Mouse (Mus musculus): ENCODE measurements around the gene Calml4.
A peak's percentile ranks its signal among the peaks of the same experiment; 100 is the strongest.
"Not testable (repeated sequence)": the region's sequence is repeated elsewhere in the genome, so short reads cannot be mapped to it uniquely, and the experiment has no call there.

Gene Calml4

DNA sequence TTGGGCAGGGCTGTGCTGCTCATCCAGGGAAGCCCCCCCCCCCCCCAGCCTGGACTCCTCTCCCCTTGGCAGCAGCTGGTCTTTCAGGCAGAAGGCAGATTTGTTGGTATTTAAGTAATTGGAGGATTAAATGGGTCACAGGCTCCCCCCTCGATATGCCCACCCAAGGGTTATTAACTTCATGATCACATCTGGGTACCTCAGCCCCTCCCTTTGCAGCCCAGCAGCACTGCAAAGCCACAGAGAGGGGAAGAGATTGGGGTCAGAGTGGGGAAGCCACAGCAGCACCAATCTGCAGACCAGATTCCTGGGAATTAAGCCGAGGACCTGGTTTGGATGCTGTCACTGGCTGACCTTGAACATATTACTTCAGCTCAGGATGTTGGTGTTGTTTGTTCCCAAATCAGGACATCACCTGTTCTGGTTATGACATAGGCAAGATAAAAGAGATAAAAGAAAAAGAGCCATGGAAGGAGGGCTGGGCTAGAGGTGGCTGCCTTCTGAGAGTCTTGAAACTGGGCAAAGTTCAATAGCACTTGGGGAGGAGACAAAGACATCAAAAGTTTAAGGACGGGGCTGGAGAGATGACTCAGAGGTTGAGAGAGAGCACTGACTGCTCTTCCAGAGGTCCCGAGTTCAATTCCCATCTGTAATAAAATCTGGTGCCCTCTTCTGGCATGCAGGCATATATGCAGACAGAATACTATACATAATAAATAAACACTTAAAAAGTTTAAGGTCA is 22.0 kb upstream of the Calml4 start:
- peak; percentile 80 for DNase-seq (ENCODE audit: low spot score)

DNA sequence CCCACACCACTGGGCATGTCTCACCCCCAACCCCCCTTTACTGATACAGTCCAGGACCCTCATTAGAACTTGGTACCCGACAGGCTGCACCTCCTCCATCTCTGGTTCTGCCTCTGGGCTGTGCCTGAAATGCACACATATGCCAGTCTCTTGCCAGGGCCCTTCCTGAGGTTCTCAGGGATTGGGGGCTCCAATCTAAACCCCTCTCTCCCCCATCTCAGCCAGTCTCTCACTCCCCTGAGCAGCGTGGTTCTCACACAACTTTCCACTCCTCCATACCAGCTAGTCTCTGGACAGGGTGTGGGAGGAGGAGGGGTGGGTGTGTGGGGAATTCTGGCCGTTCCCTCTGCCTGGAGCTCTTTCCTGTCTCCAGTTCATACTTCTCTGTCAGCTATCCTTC is 20.3 kb upstream of the Calml4 start:
- no peak for DNase-seq (ENCODE audit: low spot score)

DNA sequence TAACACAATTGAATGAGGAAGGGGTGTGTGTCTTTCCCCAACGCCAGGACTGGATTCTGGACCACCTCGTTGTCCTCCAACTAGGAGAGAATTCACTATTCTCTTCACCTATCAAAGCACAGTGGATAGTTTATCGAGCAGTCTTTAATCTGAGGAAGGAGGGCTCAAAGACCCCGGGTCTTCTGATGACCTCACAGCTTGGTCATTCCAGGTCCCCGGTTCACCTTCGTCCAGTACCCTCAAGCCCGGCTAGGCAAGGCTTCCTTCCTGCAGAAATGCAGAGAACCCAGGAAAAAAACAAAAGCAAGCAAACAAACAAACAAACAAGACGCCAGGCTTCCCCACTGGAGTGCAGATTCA is 19.8 kb upstream of the Calml4 start:
- DNase-seq (ENCODE audit: low spot score): no peak

DNA sequence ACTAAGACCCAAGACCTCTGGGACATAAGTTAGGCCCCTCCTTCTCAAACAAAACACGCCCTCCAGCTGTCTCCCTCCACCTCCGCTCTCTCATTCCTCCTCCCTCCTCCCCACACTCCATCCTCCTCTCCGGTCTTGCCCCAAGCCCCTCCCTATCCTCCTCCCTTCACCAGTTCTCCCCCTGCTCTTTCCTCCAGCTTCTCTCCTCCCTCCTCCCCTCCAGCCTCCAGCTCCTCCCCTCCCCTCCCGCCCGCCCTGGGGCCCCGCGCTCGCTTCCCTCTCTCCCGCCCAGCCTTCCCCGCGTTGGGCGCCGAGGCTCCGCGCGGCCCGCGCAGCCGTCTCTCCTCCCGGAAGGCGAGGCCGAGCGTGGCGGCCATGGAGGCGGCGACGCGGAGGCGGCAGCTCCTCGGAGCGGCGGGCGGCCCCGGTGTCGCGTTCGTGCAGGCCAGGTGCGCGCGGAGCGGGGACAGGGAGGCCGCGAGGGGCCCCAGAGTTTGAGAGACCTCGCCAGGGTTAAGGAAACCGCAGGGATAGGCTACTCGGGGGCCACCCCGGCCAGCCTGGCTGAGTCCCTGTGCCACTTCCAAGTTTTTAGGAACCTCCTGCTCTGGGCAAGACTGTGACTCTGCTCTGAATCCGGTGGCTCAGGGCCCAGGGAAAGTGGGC is 19.2 kb upstream of the Calml4 start, which contains the start of gene Cln6:
Gene Cln6, plus strand, starts transcription at position 280 of the 666 bp plus-strand sequence.
- peak; percentile 97 for DNase-seq (ENCODE audit: low spot score)

DNA sequence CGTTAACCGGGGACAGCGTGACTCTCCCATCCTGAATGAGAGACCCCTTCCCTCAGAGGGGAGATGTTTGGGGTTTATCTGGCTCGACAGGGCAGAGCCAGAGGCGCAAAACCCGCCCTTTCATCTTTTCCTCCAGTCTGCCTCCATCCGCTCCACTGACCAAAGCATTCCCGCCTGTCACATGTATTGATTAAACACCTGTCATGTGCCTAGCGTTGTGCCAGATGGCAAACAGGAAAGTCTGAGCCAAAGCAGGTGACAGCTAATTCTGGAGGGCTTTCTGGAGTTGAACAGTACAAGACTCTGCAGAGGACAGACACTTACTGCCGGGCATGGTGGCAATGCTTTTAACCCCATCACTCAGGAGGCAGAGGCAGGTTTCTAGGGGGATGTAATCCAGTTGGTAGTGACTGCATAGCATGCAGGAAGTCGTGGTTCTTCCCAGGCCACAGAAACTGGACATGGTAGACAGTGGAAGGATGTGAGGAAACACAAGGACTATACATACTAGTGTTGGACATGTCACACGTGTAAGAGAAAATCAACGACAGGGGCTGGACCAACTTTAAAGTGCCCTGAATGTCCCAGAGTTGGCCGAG is 18.6 kb upstream of the Calml4 start:
- DNase-seq (ENCODE audit: low spot score): peak; percentile 77

DNA sequence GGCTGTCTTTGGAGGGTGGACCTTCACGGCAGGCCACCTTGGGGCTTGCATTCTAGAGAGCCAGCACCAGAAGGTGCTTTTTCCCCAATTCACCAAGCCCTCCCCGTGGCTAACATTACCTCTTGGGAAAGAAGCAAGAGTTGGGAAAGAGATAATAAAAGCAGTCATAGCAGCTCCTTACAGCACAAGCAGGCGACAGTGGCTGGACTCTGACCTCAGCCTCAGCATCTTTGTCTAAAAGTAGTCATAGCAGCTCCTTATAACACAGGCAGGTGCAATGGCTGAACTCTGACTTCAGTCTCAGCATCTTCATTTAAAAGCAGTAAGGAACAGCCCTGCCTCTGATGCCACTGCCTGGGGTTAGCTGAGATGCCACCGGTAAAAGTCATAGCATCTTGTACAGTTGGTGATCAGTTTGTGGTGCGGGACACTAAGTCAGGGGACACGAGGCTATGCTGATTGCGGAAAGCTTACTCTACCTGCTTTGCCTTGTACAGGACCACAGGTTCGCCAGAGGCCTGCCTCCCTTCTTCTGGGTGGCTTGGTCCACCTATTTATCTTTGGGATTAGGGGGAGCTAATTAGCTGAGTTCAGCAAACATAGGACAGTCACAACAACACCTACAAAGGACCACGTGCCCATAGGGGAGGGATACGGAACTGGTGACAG is 14.4 kb upstream of the Calml4 start:
- peak; percentile 54 for DNase-seq (ENCODE audit: low spot score)

DNA sequence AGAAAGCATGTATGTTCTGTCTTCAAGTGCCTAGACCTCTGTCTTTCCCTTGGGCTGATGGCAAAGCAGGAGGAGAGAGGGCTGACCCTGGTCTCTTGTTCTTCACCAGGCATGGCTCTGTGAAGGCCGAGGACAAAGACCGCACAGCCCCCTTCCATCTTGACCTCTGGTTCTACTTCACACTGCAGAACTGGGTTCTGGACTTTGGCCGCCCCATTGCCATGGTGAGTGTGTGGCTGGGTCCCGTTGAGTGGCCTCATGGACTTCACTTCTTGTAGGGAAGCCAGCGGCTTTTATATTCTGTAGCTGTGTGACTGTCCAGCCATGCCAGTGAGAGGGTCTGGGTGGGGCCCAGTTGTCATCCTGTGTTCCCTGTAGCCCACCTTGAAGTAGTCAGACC is 13.4 kb upstream of the Calml4 start:
- no peak for DNase-seq (ENCODE audit: low spot score)

DNA sequence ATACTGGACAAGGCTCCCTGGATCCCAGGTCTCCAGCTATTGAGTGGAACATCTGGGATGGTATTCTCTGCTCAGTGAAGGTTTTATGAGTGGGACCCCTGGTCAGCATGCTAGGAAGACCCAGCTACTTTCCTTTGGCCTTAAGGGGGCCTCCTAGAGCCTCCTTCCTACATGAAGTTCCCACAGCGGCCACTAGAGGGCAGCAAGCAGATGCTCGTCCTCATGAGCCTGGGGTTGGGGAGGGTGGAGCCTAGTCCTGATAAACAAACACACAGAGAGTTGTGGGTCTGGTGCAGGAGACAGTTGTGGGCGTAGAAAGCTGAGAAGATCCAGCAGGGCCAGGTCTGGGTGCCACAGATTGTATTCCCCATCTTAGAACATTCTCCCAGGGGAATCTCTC is 10.2 kb upstream of the Calml4 start:
- DNase-seq (ENCODE audit: low spot score): peak; percentile 79

DNA sequence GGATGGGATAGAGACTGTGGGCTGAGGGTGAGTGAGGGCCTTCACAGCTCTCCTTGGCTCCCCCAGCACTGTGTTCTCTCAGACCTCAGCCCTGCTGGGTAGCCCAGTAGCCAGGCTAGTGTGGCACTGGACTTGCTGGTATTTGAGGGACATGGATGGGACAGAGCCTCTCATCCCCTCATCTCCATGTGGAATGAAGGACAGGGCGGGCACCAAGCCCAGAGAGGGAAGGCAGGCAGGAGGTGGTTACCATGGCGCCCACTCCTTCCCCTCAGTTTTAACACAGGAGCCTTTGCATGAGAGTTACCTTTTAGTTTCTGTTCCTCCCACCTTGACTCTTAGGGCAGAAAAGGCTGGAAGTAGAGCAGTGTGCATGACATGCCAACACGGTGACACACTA is 9.2 kb upstream of the Calml4 start:
- DNase-seq (ENCODE audit: low spot score): no peak

DNA sequence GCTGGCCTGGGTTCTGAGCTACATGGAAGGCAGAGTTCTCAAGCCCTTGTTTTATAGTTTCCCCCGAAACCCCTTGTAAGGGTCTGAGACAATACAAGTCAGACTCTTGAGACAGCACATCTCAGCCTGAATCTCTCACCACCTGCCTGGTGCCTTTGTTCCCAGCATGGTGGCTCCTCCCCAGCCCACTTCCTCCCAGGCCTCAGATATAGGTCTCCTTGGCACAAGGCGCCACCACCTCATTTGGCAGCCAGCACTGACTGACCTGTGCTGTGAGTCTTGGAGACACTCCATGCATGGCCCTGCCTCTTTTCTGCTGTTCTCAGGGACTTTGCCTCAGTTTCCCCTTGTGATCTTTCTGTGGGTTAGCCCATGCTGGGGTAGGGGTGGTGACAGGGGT is 6.3 kb upstream of the Calml4 start:
- DNase-seq (ENCODE audit: low spot score): no peak

DNA sequence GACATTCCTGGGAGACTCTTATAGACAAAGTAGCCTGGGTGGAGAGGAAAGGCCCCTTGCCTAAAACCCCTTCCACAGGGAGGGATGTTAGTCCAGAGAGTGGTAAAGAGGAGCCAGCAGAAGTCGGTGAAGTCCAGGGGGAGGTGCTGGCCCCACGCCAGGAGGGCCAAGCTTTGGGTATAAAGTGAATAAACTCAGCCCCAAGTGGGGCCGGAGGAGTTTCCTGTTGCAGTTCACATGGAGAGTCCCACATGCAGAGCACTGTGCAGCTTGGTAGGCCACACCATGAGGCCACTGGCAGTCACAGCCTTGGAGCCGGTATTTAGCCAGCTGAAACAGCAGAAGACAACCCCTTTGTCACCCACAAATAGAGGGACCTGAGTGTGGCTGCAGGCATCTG is 3.4 kb upstream of the Calml4 start:
- DNase-seq (ENCODE audit: low spot score): no peak

DNA sequence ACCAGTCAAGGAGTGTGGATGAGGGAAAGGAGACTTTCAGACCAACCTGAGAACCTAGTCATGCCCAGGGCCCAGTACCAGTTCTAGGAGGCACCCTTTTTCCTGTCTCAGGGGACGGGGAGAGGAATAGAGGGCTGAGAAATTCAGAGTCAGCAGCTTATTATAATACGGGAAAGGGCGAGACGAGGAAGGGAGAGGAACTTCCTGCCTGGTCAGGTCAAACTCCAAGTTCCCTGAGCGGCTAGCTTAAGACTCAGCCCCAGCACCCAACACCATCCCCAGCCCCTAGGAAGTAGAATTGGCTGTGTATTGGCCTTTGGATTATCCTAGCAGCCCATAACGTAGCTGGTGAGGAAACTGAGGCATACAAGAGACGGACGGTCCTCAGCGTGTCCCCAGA is 664 bp upstream of the Calml4 start:
- DNase-seq (ENCODE audit: low spot score): peak; percentile 77

DNA sequence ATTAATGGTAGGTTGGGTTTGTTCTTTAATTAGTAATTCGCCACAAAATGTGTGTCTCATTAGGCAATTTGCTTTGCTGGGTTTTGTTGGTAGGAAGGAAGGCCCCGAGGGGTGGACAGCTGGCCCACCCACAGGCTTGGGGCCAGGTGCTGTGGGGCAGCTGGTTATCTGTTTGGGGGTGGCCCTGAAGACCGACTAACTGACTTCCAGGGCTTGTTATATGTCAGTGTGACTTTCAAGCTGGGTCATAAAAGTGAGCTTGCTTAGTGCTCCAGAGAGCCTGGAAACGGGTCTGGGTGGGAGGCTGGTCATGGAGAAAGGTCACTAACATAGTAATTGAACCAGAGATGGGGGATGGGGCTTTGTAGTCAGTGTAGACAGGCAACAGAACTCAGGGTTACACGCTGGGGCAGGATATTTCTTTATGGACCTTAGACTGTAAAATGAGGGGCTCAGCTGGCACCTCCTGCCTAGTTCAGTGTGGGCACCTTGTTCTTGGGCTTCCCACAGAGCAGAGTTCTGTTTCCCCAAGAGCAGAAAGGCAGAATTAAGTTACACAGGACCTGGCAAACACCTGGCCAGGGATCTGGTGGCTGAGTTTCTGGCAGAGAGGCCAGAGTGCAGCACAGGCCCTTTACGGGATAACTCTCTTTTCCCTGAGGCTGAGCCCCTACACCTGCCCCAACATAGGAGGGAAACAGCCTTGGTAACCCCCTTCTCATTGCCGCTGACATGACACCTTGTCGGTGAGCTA is 563 bp downstream of the Calml4 start:
- DNase-seq (ENCODE audit: low spot score): peak; percentile 49

DNA sequence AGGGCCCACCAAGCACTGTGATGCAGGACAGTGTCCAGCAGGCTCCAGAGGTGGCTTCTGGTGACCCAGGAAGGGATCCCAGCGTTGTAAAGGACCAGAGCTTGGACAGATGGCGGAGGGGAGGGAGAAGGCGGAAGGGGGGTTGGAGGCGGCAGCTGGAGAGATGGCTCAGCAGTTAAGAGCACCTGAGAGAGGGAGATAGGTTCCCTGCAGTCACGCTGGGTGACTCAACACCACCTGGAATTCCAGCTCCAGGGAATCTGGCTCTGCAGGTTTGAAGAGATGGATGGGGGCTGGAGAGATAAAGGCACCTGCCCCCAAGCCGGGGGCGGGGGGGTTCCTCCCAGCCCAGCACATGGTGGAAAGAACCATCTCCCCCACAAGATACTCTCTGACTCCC is 2.2 kb downstream of the Calml4 start:
- DNase-seq (ENCODE audit: low spot score): not testable (repeated sequence)

DNA sequence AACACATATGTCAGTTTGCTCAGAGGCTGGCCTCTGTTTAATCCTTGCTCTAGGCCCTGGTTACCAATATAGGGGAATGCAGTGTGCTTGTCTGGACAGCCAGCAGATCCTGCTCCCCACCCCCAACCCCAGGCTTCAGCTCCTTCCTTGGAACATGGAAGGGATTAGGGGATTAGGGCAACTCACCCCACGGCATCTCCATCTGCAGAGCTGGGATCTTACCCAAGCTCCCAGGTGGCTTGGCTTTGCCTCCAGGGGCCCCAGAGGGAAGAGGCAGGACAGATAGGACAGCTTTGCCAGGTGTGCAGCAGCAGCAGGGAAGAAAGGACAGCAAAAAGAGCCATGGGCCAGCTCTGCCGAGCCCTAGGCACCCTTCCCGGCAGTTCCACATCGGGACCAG is 3.0 kb downstream of the Calml4 start:
- DNase-seq (ENCODE audit: low spot score): no peak

DNA sequence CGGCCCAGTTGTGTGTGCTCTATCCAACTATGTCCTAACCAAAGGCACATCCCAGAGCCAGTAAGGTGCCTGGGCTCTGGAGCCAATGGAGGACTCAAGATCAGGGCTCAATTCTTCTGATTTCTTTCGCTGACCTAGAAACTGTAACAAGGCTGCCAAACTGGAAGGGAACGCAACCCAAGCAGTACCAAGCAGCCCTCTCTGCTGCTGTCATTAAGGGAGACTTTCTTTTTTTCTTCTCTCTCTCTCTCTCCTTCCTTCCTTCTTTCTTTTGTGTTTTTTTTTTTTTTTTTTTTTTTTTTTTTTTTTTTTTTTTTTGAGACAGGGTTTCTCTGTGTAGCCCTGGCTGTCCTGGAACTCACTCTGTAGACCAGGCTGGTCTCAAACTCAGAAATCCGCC is 11.4 kb downstream of the Calml4 start:
- not testable (repeated sequence) for DNase-seq (ENCODE audit: low spot score)

DNA sequence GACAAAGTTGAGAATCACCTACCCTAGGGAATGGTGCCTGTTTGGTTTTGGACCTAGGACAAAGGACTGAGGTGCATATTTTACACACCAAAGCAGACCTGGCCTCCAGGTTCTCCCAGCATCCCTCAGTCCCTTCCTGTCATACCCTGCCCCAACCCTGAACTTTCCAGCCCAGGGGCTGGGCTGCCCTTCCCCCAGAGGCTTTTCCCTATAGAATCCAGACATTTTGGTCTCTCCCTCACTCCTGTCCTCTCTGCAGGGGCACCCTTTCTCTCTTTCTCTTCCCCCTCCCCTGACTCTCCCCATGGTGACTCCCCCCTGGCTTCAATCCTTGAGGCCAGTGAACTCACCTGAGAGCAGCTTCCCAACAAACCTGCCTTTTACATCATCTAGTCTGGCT is 12.8 kb downstream of the Calml4 start:
- DNase-seq (ENCODE audit: low spot score): no peak

DNA sequence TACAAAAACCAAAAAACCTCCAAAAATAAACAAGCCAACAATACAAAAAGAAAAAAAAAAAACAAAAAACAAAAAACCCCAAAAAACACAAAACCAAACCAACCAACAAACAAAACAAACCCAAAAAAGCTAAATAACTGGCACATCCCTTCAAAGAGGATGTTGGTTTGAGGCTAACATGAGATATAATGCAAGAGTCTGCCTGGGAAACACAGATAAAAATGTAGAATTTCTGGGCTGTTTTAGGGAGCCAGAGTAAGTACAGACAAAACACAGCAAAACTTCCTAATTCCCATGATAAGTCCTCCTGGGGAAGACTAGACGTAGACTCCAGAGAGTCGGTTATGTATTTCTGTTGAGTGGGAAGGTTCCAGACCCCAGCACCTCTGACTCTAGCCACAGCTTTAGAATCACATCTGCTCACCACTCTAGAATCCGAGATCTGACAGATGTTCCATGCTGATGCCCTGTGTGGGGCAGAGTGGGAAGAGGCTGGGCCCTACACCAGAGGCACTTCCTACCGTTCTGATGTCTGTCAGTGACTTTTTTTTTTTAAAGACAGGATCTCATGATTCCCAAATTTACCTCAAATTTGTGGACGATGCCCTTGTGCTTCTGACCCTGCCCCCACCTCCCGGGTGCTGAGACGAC is 19.2 kb downstream of the Calml4 start:
- DNase-seq (ENCODE audit: low spot score): no peak

DNA sequence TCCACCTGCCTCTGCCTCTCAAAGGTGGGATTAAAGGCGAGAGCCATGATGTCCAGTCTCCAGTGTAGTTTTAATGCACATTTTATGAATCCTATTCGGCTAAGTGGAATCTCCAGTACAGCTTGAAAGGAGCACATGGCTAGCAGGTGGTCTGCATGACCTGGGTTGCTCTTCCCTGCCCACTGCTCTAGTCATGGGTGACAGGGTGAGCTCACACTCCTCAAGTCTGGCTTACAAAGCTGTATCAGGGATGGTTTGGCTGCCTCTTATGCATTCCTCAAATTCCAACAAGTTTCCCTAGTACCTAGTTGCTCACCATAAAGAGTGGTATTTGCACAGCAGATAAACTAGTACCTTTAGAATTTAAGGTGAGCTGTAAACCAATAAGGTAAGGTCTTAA is 19.9 kb downstream of the Calml4 start:
- DNase-seq (ENCODE audit: low spot score): no peak

DNA sequence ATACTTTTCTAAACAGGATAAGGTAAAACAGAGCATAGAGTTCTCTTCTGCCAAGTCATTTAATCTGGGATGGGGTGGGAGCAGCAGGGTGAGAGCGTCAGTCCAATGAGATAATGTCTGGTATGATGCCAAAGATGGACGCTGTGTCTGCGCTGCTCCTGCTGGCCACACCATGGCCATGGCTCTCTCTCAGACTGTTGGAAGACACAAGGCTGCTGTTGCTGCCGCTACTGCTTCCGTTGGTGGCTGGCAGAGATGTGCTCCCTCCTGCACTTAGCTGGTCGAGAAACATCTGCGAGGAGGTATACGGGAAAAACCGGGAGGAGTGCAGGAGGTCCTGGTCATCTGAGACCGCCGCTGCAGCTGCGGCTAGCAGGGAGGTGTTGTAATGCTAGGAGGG is 24.0 kb downstream of the Calml4 start:
- DNase-seq (ENCODE audit: low spot score): no peak

DNA sequence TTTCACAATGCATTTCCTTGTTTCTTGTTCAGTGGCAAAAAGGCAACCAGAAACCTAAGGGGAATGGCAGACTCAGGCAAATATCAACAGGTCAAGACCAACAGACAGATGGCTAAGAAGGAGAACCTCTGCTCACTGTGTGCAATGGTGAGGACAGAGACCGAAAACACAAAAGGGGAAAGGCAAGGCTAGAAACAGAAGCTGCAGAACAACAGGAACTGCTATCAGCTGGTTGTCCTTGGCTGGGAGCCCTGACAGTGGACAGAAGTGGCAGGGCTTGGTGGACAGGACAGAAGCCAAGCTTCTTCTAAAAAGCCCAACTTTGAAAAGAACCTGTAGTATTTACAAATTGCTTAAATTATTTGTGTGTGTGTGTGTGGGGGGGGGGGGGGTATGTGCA is 36.6 kb downstream of the Calml4 start:
- no peak for DNase-seq (ENCODE audit: low spot score)

DNA sequence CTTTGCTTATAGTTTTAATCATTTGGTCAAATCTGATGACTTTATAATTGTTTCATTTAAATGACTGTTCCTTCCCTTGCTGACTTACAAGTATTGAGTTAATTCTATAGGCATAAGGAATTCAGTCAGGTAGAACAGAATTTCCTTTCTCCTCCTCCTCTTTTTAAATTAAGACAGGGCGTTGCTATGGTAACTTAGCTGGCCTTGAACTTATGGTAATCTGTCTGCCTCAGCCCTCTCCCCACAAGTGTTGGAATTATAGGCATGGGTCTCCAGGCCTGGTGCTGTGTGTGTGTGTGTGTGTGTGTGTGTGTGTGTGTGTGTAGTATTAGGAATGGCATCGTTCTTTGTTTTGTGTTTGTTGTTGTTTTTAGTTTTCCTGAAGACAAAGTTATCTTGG is 43.9 kb downstream of the Calml4 start:
- no peak for DNase-seq (ENCODE audit: low spot score)
